Mouse (Mus musculus) CH12.LX (cell line): ENCODE data around the gene Ackr2. TPM values are rescaled to one million over a fixed set of nuclear protein-coding genes. Genes with fewer than 3 reads are reported as not detected.

Source experiments
- DNase-seq: peaks from one replicate; pipeline ENCODE4 v3.0.0-alpha.2; 2013; ENCODE audit errors: extremely low read depth
- H3K27ac ChIP-seq: 2 replicates; pipeline ENCODE4 v1.5.1; 2012; ENCODE audit warnings: low read depth, mild to moderate bottlenecking, control low read depth, moderate library complexity; ENCODE audit not compliant: insufficient read depth
- H3K27me3 ChIP-seq: replicated peaks from 2 replicates; pipeline ENCODE3; 2012; ENCODE audit warnings: inconsistent platforms
- H3K36me3 ChIP-seq, 2 experiments: replicated peaks in 1 of 2; 2 replicates each; pipeline versions ENCODE3 to v1.6.1; 2012; ENCODE audit warnings: inconsistent platforms in 1 of 2, low read length in 1 of 2, mild to moderate bottlenecking in 1 of 2, mixed read lengths in 1 of 2, moderate library complexity in 1 of 2; ENCODE audit not compliant: control insufficient read depth in 1 of 2, insufficient read depth in 1 of 2
- H3K4me1 ChIP-seq, 2 experiments: 2 replicates each; pipeline ENCODE4 v1.6.1; 2012; ENCODE audit warnings: inconsistent platforms in 1 of 2, moderate library complexity in 1 of 2; ENCODE audit not compliant: insufficient read depth in 2 of 2, control insufficient read depth in 1 of 2
- H3K4me2 ChIP-seq: 2 replicates; pipeline ENCODE4 v1.6.1; 2012; ENCODE audit warnings: low read depth, mild to moderate bottlenecking, control low read depth; ENCODE audit not compliant: poor library complexity, insufficient read depth, severe bottlenecking
- H3K4me3 ChIP-seq, 3 experiments: fragments of 150-350 bp in 1 of 3; sonication (generic) in 1 of 3; replicated peaks in 1 of 3; 2 replicates each; pipeline versions ENCODE3 to v1.5.1; 2011 to 2012; ENCODE audit warnings: low read depth in 2 of 3, low read length in 2 of 3, mild to moderate bottlenecking in 2 of 3, moderate library complexity in 2 of 3, control low read depth in 1 of 3, improper control_type of control experiment in 1 of 3, inconsistent platforms in 1 of 3, mixed read lengths in 1 of 3; ENCODE audit not compliant: poor library complexity in 1 of 3
- H3K79me2 ChIP-seq: replicated peaks from 2 replicates; pipeline ENCODE4 v1.6.1; 2012; ENCODE audit warnings: mild to moderate bottlenecking, moderate library complexity; ENCODE audit not compliant: control insufficient read depth, poor library complexity, insufficient read depth, severe bottlenecking; ENCODE audit errors: extremely low read depth
- H3K9ac ChIP-seq: 2 replicates; pipeline ENCODE4 v1.6.1; 2012; ENCODE audit warnings: low read depth, mild to moderate bottlenecking, control low read depth, moderate library complexity; ENCODE audit not compliant: insufficient read depth
- H3K9me3 ChIP-seq: replicated peaks from 2 replicates; pipeline ENCODE3; 2012; ENCODE audit warnings: low read length, inconsistent platforms, mixed read lengths
- BHLHE40 ChIP-seq: IDR thresholded peaks from 2 replicates; pipeline ENCODE4 v1.6.1; 2011; ENCODE audit warnings: mild to moderate bottlenecking, low read depth, low read length, improper control_type of control experiment
- CHD1 ChIP-seq: IDR thresholded peaks from 2 replicates; pipeline ENCODE4 v1.6.1; 2012; ENCODE audit warnings: low read depth, low read length, improper control_type of control experiment, inconsistent platforms
- CHD2 ChIP-seq: IDR thresholded peaks from 2 replicates; pipeline ENCODE4 v1.6.1; 2011; ENCODE audit warnings: low read length, improper control_type of control experiment
- E2F4 ChIP-seq: IDR thresholded peaks from 2 replicates; pipeline ENCODE4 v1.6.1; 2011; ENCODE audit warnings: low read depth, low read length, improper control_type of control experiment; ENCODE audit not compliant: insufficient replicate concordance
- ELF1 ChIP-seq: IDR thresholded peaks from 2 replicates; pipeline ENCODE4 v1.6.1; 2014; ENCODE audit warnings: low read depth, mild to moderate bottlenecking, inconsistent platforms, low read length, improper control_type of control experiment
- EP300 ChIP-seq: IDR thresholded peaks from 2 replicates; pipeline ENCODE4 v1.6.1; 2011; ENCODE audit warnings: low read length, improper control_type of control experiment
- GABPA ChIP-seq: IDR thresholded peaks from 2 replicates; pipeline ENCODE4 v1.6.1; 2012; ENCODE audit warnings: low read depth, low read length, improper control_type of control experiment, inconsistent platforms; ENCODE audit not compliant: insufficient replicate concordance
- IRF4 ChIP-seq: IDR thresholded peaks from 2 replicates; pipeline ENCODE4 v1.6.1; 2014; ENCODE audit warnings: low read depth, mild to moderate bottlenecking, inconsistent platforms, low read length, improper control_type of control experiment
- JUN ChIP-seq: IDR thresholded peaks from 2 replicates; pipeline ENCODE4 v1.6.1; 2011; ENCODE audit warnings: low read depth, mild to moderate bottlenecking, low read length, improper control_type of control experiment, moderate library complexity; ENCODE audit not compliant: insufficient read depth
- JUND ChIP-seq: conservative IDR thresholded peaks from 2 replicates; pipeline ENCODE4 v1.6.1; 2011; ENCODE audit warnings: low read depth, low read length, improper control_type of control experiment
- KAT2A ChIP-seq: IDR thresholded peaks from 2 replicates; pipeline ENCODE4 v1.6.1; 2012; ENCODE audit warnings: low read length, improper control_type of control experiment, inconsistent platforms; ENCODE audit not compliant: insufficient replicate concordance
- MAFK ChIP-seq: IDR thresholded peaks from 2 replicates; pipeline ENCODE4 v1.6.1; 2011; ENCODE audit warnings: low read length, improper control_type of control experiment; ENCODE audit not compliant: insufficient replicate concordance
- MAX ChIP-seq: IDR thresholded peaks from 2 replicates; pipeline ENCODE4 v1.6.1; 2011; ENCODE audit warnings: low read length, improper control_type of control experiment
- MAZ ChIP-seq: IDR thresholded peaks from 2 replicates; pipeline ENCODE4 v1.6.1; 2012; ENCODE audit warnings: low read depth, mild to moderate bottlenecking, inconsistent platforms, low read length, improper control_type of control experiment, moderate library complexity
- MXI1 ChIP-seq: IDR thresholded peaks from 2 replicates; pipeline ENCODE4 v1.6.1; 2011; ENCODE audit warnings: mild to moderate bottlenecking, low read depth, low read length, improper control_type of control experiment
- MYC ChIP-seq: IDR thresholded peaks from 2 replicates; pipeline ENCODE4 v1.6.1; 2011; ENCODE audit warnings: low read depth, mild to moderate bottlenecking, improper control_type of control experiment, low read length
- NELFE ChIP-seq: IDR thresholded peaks from 2 replicates; pipeline ENCODE4 v1.6.1; 2011; ENCODE audit warnings: low read depth, low read length, improper control_type of control experiment
- PAX5 ChIP-seq: IDR thresholded peaks from 2 replicates; pipeline ENCODE4 v1.6.1; 2012; ENCODE audit warnings: low read length, inconsistent platforms, mixed read lengths
- POLR2A ChIP-seq: IDR thresholded peaks from 2 replicates; pipeline ENCODE4 v1.6.1; 2011; ENCODE audit warnings: low read depth, mild to moderate bottlenecking, improper control_type of control experiment, low read length
- POLR2AphosphoS2 ChIP-seq: IDR thresholded peaks from 2 replicates; pipeline ENCODE4 v1.6.1; 2011; ENCODE audit warnings: low read depth, low read length, improper control_type of control experiment
- RAD21 ChIP-seq: IDR thresholded peaks from 2 replicates; pipeline ENCODE4 v1.6.1; 2011; ENCODE audit warnings: low read depth, mild to moderate bottlenecking, low read length, improper control_type of control experiment, moderate library complexity
- RCOR1 ChIP-seq: conservative IDR thresholded peaks from 2 replicates; pipeline ENCODE4 v1.6.1; 2012; ENCODE audit warnings: low read depth, mild to moderate bottlenecking, inconsistent platforms, low read length, improper control_type of control experiment
- SIN3A ChIP-seq: IDR thresholded peaks from 2 replicates; pipeline ENCODE4 v1.6.1; 2012; ENCODE audit warnings: low read length, improper control_type of control experiment, inconsistent platforms
- SMC3 ChIP-seq: IDR thresholded peaks from 2 replicates; pipeline ENCODE4 v1.6.1; 2011; ENCODE audit warnings: low read depth, low read length, improper control_type of control experiment
- TBP ChIP-seq: conservative IDR thresholded peaks from 2 replicates; pipeline ENCODE4 v1.6.1; 2011; ENCODE audit warnings: low read depth, low read length, improper control_type of control experiment
- UBTF ChIP-seq: IDR thresholded peaks from 2 replicates; pipeline ENCODE4 v1.6.1; 2012; ENCODE audit warnings: low read depth, mild to moderate bottlenecking, inconsistent platforms, low read length, improper control_type of control experiment, moderate library complexity
- USF1 ChIP-seq: IDR thresholded peaks from 2 replicates; pipeline ENCODE4 v1.6.1; 2014; ENCODE audit warnings: low read depth, mild to moderate bottlenecking, inconsistent platforms, low read length, improper control_type of control experiment
- USF2 ChIP-seq: conservative IDR thresholded peaks from 2 replicates; pipeline ENCODE4 v1.6.1; 2011; ENCODE audit warnings: low read depth, low read length, improper control_type of control experiment
- ZC3H11A ChIP-seq: IDR thresholded peaks from 2 replicates; pipeline ENCODE4 v1.6.1; 2012; ENCODE audit warnings: low read depth, mild to moderate bottlenecking, inconsistent platforms, low read length, improper control_type of control experiment
- ZKSCAN1 ChIP-seq: IDR thresholded peaks from 2 replicates; pipeline ENCODE4 v1.6.1; 2012; ENCODE audit warnings: low read depth, inconsistent platforms, low read length, improper control_type of control experiment, borderline replicate concordance
- ZMIZ1 ChIP-seq: IDR thresholded peaks from 2 replicates; pipeline ENCODE4 v1.6.1; 2012; ENCODE audit warnings: low read depth, mild to moderate bottlenecking, inconsistent platforms, low read length, improper control_type of control experiment
- ZNF384 ChIP-seq: IDR thresholded peaks from 2 replicates; pipeline ENCODE4 v1.6.1; 2012; ENCODE audit warnings: low read depth, low read length, improper control_type of control experiment, inconsistent platforms
- dilution Hi-C: fragments of 300-500 bp; cut with MboI; formaldehyde crosslinking; loops from 2 replicates; pipeline ENCODE4 v1.14.3; 2020; ENCODE audit warnings: low sequenced_read_pairs; ENCODE audit not compliant: extremely low pct_unique_long_range_greater_than_20kb, extremely low pct_ligation_motif_present
- in situ Hi-C: fragments of 300-500 bp; cut with MboI; formaldehyde crosslinking; loops from 3 replicates; pipeline ENCODE4 v1.14.3; 2019; ENCODE audit warnings: low sequenced_read_pairs, low pct_ligation_motif_present, low pct_unique_long_range_greater_than_20kb, mixed read lengths
- polyA plus RNA-seq: library from polyadenylated mRNA; unstranded; fragments of >175 nt; gene quantifications from 2 replicates; pipeline ENCODE4 v1.2.1, GENCODE M21; 2012; ENCODE audit warnings: low read depth; ENCODE audit not compliant: insufficient read length
- total RNA-seq, 2 experiments: library from RNA; depleted of rRNA; stranded (reverse); fragments of 300-350 nt in 1 of 2; fragments of >200 nt in 1 of 2; gene quantifications; 2 replicates each; pipeline ENCODE4 v1.2.3; 2012 to 2014

Gene Ackr2
- total and polyA plus RNA-seq, 3 experiments = 2.9 to 13.9 (median 9.8) TPM

- Histone ChIP-seq H3K4me1 (peaks cover 34 to 60% of the 10 kb centered on the region in 2 experiments), H3K27me3 (no peaks in the 10 kb centered on the region), H3K36me3 (no peaks in the 10 kb centered on the region)
- TF ChIP-seq GABPA (no peak), MXI1 (no peak), MAZ (no peak), UBTF (no peak), USF1 (no peak), NELFE (no peak), SIN3A (no peak), CHD1 (no peak)
- TF ChIP-seq, all 38 proteins: peak for 0
- H3K9me3 ChIP-seq = peaks cover 5% of the 10 kb centered on the region
- H3K9ac ChIP-seq = no peak overlapping the region
- no peak overlapping the region for H3K4me2 ChIP-seq
- dilution Hi-C loops (no loop called here), in situ Hi-C loops (no loop called here)
- no peak overlapping the region for H3K4me3 ChIP-seq
- no peak for DNase-seq
- H3K27ac ChIP-seq = no peak overlapping the region
- H3K79me2 ChIP-seq = no peaks in the 10 kb centered on the region
Measured at GRCm38 (mm10) chr9:121925959-121926358, 27.8 kb downstream of the Ackr2 start.

DNA sequence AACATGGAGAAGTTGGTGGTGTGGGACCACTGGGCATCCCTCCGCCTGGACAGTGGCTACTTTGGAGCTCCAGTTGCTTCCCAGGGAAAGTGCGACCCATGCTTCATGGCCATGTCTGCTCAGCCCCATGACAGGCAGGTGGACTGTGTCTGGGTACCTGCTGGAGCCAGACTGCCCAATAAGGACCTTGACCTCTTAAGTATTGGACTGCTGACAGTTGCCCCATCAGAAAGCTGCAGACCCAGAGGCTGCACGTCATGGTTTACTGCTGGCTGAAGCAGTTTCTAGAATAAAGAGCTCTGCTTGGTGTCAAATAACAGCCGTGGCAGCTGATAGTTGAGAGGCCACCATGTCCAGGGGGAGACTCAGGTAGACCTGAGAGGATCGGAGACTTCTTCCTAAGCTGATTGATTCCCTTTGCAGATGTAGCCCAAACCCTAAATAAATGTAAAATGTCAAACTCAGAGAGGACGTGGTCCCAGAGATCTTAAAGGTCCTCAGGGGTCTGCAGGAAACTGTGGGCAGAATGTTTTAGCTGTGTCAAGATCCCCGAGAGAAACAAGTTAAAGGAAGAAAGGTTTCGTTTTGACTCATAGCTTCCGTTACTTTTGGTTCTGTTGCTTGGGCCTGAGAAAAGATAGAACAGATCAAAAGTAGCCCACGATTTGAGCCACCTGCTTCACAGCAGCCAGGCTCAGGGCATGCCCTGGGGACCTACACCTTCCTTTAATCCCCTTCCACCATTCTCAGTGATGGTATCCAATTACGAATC is 28.7 kb downstream of the Ackr2 start:
- H3K4me1 ChIP-seq = peaks cover 34 to 60% of the 10 kb centered on the region in 2 experiments
- peaks cover under 1% of the 10 kb centered on the region for H3K27me3 ChIP-seq
- H3K27ac ChIP-seq = peak overlapping the region; percentile 83
- H3K36me3 ChIP-seq = no peaks in the 10 kb centered on the region
- no peak overlapping the region for H3K9ac ChIP-seq
- peak overlapping the region; percentile 68 for H3K4me2 ChIP-seq
- peak; percentile 78 for DNase-seq
- peaks cover 3% of the 10 kb centered on the region for H3K9me3 ChIP-seq
- dilution Hi-C loops = no loop called here
- no peak overlapping the region for H3K4me3 ChIP-seq
- in situ Hi-C loops = no loop called here
- no peaks in the 10 kb centered on the region for H3K79me2 ChIP-seq
- TF ChIP-seq E2F4 (no peak), USF2 (no peak), JUN (peak; percentile 91), POLR2AphosphoS2 (no peak), ZNF384 (no peak), CHD1 (no peak; the same call in 1 of the 2 replicates), SMC3 (no peak), ELF1 (no peak), JUND (peak; percentile 99), MYC (peak; percentile 63; the same call in 1 of the 2 replicates), IRF4 (peak; percentile 99), RAD21 (no peak), RCOR1 (peak; percentile 82; the same call in 1 of the 2 replicates), MAFK (peak; percentile 55; the same call in 1 of the 2 replicates), MAX (no peak; the same call in 1 of the 2 replicates), SIN3A (peak; percentile 61; the same call in 1 of the 2 replicates), CHD2 (peak; percentile 69), ZKSCAN1 (no peak), USF1 (no peak), ZC3H11A (no peak), ZMIZ1 (no peak), POLR2A (no peak), EP300 (peak; percentile 98), TBP (0 out of 2 replicates have a peak, but pooled peaks have one; percentile 40), PAX5 (no peak), KAT2A (no peak), BHLHE40 (peak; percentile 77)
